Mouse (Mus musculus): ENCODE measurements at regions not wholly inside any gene's neighbourhood (a gene's known extent, or its start where the extent isn't known, plus 50 kb on each side); places are given as distances from the start of the nearest gene placed in this dataset.

DNA sequence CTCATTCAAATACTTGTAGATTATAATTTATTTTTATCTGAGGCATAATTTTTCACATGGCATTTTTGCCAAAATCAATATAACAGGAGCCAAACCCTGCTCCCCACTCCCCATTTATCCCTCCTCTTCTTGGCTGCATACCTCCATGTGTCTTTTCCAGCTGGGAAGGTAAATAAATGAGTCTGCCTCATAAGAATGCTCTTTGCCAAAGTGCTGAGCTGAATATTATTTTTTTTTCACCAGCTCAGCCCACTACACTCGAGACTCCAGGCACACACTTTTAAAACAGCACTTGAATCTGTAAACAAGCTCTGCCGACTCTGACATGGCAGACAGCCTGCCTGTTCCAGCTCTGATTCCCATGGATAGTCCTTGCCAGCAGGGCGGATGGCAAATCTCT, 346.6 kb upstream of the Mgmt start:
- H3K79me2 ChIP-seq (ENCODE audit: control insufficient read depth, insufficient read depth) = no peaks in the 10 kb centered on the region
- TF ChIP-seq SRF (IDR thresholded peaks at IDR 0.05; ENCODE audit: control insufficient read depth, insufficient read length, low read depth) (no peak), TCF12 (IDR thresholded peaks at IDR 0.05; ENCODE audit: insufficient read depth, poor library complexity, severe bottlenecking) (no peak), MAX (IDR thresholded peaks at IDR 0.05; ENCODE audit: low read depth) (no peak)
- H3K4me3 ChIP-seq = no peak overlapping the region

DNA sequence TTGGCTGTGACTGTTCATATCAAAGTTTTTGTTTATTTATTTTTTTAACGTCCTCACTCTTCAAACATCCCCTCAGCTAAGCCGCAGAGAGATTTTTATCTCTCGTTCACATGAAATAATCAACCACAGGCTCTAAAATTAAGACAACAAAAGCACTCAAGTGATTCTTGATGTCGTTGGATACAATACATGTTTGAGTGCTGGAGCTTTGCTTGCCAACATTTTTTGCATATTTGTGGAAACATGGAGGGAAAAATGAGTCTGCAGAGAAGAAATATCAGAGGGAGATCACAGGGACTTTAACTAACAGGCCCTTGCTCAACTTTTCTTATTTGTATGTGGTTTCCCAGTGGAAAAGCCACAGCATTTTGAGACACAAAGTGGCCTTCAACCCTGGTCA, 338.0 kb upstream of the Mgmt start:
- Histone ChIP-seq H3K4me3 (no peak overlapping the region), H3K79me2 (ENCODE audit: control insufficient read depth, insufficient read depth) (no peaks in the 10 kb centered on the region), H3K27me3 (ENCODE audit: control insufficient read depth, insufficient read depth, insufficient read length) (no peaks in the 10 kb centered on the region), H3K4me2 (ENCODE audit: low read depth) (no peak overlapping the region), H3K36me3 (ENCODE audit: control insufficient read depth, insufficient read depth) (no peaks in the 10 kb centered on the region), H3ac (ENCODE audit: control insufficient read depth, insufficient read length) (no peak overlapping the region)
- no peak for TF ChIP-seq E2F4 (IDR thresholded peaks at IDR 0.05; ENCODE audit: insufficient read depth)
- no peak for TF ChIP-seq USF1 (IDR thresholded peaks at IDR 0.05; ENCODE audit: low read depth)
- no peak for TF ChIP-seq REST (IDR thresholded peaks at IDR 0.05; ENCODE audit: insufficient read depth, insufficient read length)
- TF ChIP-seq POLR2AphosphoS2 (IDR thresholded peaks at IDR 0.05; ENCODE audit: insufficient read length, low read depth) = no peak
- TF ChIP-seq MYOD1 (IDR thresholded peaks at IDR 0.05; ENCODE audit: control insufficient read depth in 1 of 3, insufficient read length in 2 of 3, low read depth in 2 of 3) = no peak
- TF ChIP-seq TCF3 (IDR thresholded peaks at IDR 0.05; ENCODE audit: insufficient read length, low read depth) = no peak
- no peak for TF ChIP-seq MYOG (IDR thresholded peaks at IDR 0.05; ENCODE audit: control insufficient read depth in 1 of 3, insufficient read depth in 1 of 3, insufficient read length in 2 of 3, low read depth in 2 of 3)
- TF ChIP-seq POLR2A (IDR thresholded peaks at IDR 0.05; ENCODE audit: insufficient read length, low read depth) = no peak
- no peak for TF ChIP-seq SRF (IDR thresholded peaks at IDR 0.05; ENCODE audit: control insufficient read depth, insufficient read length, low read depth)

More for the DNA sequence above, 346.6 kb upstream of the Mgmt start:
- Histone ChIP-seq H3K36me3 (ENCODE audit: control insufficient read depth, insufficient read depth) (no peaks in the 10 kb centered on the region), H3ac (ENCODE audit: control insufficient read depth, insufficient read length) (no peak overlapping the region), H3K27me3 (ENCODE audit: control insufficient read depth, insufficient read depth, insufficient read length) (no peaks in the 10 kb centered on the region), H3K4me2 (ENCODE audit: low read depth) (no peak overlapping the region)

DNA sequence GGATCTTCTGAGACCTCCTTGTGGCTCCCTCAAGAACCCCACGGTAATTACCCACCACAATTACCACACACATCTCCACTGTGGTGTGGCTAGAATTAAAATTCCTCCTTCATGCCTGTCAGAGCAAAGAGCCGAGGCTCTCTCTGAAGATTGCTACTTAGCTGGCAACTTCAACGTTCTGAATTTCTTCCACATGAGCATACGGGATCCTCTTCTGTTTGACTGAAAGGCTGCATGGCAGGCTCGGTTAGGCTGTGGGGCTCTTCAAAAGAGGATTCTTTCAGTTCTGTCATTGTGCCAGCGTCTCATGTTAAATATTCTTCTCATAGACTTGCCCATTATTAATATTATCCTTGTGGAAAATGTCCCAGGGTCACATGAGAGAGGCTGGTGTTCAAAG, 334.9 kb upstream of the Mgmt start:
- no peaks in the 10 kb centered on the region for H3K27me3 ChIP-seq (ENCODE audit: control insufficient read depth, insufficient read depth, insufficient read length)
- H3ac ChIP-seq (ENCODE audit: control insufficient read depth, insufficient read length) = no peak overlapping the region
- H3K79me2 ChIP-seq (ENCODE audit: control insufficient read depth, insufficient read depth) = no peaks in the 10 kb centered on the region
- no peak overlapping the region for H3K4me2 ChIP-seq (ENCODE audit: low read depth)
- H3K36me3 ChIP-seq (ENCODE audit: control insufficient read depth, insufficient read depth) = no peaks in the 10 kb centered on the region
- H3K4me3 ChIP-seq = no peak overlapping the region
- TF ChIP-seq TCF3 (IDR thresholded peaks at IDR 0.05; ENCODE audit: insufficient read length, low read depth) = no peak
- no peak for TF ChIP-seq E2F4 (IDR thresholded peaks at IDR 0.05; ENCODE audit: insufficient read depth)
- TF ChIP-seq MAX (IDR thresholded peaks at IDR 0.05; ENCODE audit: low read depth) = no peak
- TF ChIP-seq SRF (IDR thresholded peaks at IDR 0.05; ENCODE audit: control insufficient read depth, insufficient read length, low read depth) = no peak
- TF ChIP-seq MYOD1 (IDR thresholded peaks at IDR 0.05; ENCODE audit: control insufficient read depth in 1 of 3, insufficient read length in 2 of 3, low read depth in 2 of 3) = no peak
- no peak for TF ChIP-seq MYOG (IDR thresholded peaks at IDR 0.05; ENCODE audit: control insufficient read depth in 1 of 3, insufficient read depth in 1 of 3, insufficient read length in 2 of 3, low read depth in 2 of 3)
- TF ChIP-seq POLR2A (IDR thresholded peaks at IDR 0.05; ENCODE audit: insufficient read length, low read depth) = no peak
- no peak for TF ChIP-seq REST (IDR thresholded peaks at IDR 0.05; ENCODE audit: insufficient read depth, insufficient read length)
- TF ChIP-seq POLR2AphosphoS2 (IDR thresholded peaks at IDR 0.05; ENCODE audit: insufficient read length, low read depth) = no peak
- no peak for TF ChIP-seq TCF12 (IDR thresholded peaks at IDR 0.05; ENCODE audit: insufficient read depth, poor library complexity, severe bottlenecking)
- TF ChIP-seq CEBPB (IDR thresholded peaks at IDR 0.05; ENCODE audit: insufficient read depth, poor library complexity, severe bottlenecking) = no peak

DNA sequence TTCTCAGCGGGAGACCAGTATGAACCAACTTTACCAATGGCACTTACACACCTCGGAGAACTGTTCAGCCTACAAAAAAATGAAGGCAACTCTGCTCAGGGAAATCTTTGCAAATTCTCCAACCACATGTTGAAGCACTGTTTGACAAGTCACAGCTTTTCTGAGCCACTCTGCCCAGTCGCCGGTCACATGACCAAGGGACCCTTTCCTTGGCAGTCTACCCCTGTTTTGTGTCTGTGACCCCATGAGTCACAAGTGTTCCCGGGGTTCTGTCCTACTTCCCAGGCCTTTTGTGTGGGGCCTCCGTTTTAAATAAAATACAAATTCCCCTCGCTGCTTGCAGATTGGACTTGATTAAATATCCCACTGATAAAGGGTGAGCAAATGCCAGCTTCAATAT, 323.5 kb upstream of the Mgmt start:
- no peak for TF ChIP-seq SRF (IDR thresholded peaks at IDR 0.05; ENCODE audit: control insufficient read depth, insufficient read length, low read depth)
- no peak for TF ChIP-seq MYOG (IDR thresholded peaks at IDR 0.05; ENCODE audit: control insufficient read depth in 1 of 3, insufficient read depth in 1 of 3, insufficient read length in 2 of 3, low read depth in 2 of 3)
- TF ChIP-seq E2F4 (IDR thresholded peaks at IDR 0.05; ENCODE audit: insufficient read depth) = no peak
- no peak for TF ChIP-seq MYOD1 (IDR thresholded peaks at IDR 0.05; ENCODE audit: control insufficient read depth in 1 of 3, insufficient read length in 2 of 3, low read depth in 2 of 3)
- no peak for TF ChIP-seq TCF12 (IDR thresholded peaks at IDR 0.05; ENCODE audit: insufficient read depth, poor library complexity, severe bottlenecking)
- TF ChIP-seq POLR2AphosphoS2 (IDR thresholded peaks at IDR 0.05; ENCODE audit: insufficient read length, low read depth) = no peak
- TF ChIP-seq MAX (IDR thresholded peaks at IDR 0.05; ENCODE audit: low read depth) = no peak
- no peak for TF ChIP-seq TCF3 (IDR thresholded peaks at IDR 0.05; ENCODE audit: insufficient read length, low read depth)
- TF ChIP-seq REST (IDR thresholded peaks at IDR 0.05; ENCODE audit: insufficient read depth, insufficient read length) = no peak
- no peak for TF ChIP-seq CEBPB (IDR thresholded peaks at IDR 0.05; ENCODE audit: insufficient read depth, poor library complexity, severe bottlenecking)
- TF ChIP-seq USF1 (IDR thresholded peaks at IDR 0.05; ENCODE audit: low read depth) = no peak
- no peak overlapping the region for H3ac ChIP-seq (ENCODE audit: control insufficient read depth, insufficient read length)
- no peak overlapping the region for H3K4me3 ChIP-seq
- no peaks in the 10 kb centered on the region for H3K36me3 ChIP-seq (ENCODE audit: control insufficient read depth, insufficient read depth)
- H3K4me2 ChIP-seq (ENCODE audit: low read depth) = no peak overlapping the region
- no peaks in the 10 kb centered on the region for H3K79me2 ChIP-seq (ENCODE audit: control insufficient read depth, insufficient read depth)
- no peaks in the 10 kb centered on the region for H3K27me3 ChIP-seq (ENCODE audit: control insufficient read depth, insufficient read depth, insufficient read length)

DNA sequence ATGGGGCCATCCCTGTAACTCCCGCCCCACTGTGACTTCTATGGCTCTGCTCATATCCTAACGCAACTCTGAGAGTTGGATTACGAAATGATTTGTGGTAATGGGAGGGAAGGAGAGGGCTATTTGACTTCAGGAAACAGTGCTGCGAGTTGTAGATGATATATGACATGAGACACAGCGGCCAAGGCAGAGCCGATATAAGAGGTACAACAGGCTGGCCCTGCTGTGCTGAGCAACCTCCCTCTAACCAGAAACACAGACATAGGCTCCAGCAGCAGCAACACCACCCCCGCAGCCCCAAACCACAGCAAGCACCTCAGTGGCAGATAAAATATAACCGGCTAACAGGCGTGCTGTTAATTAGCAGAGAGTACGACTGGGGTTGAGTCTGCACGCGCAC, 312.5 kb upstream of the Mgmt start:
- Histone ChIP-seq H3ac (ENCODE audit: control insufficient read depth, insufficient read length) (no peak overlapping the region), H3K36me3 (ENCODE audit: control insufficient read depth, insufficient read depth) (no peaks in the 10 kb centered on the region), H3K27me3 (ENCODE audit: control insufficient read depth, insufficient read depth, insufficient read length) (no peaks in the 10 kb centered on the region), H3K4me3 (no peak overlapping the region), H3K79me2 (ENCODE audit: control insufficient read depth, insufficient read depth) (no peaks in the 10 kb centered on the region), H3K4me2 (ENCODE audit: low read depth) (no peak overlapping the region)
- no peak for TF ChIP-seq REST (IDR thresholded peaks at IDR 0.05; ENCODE audit: insufficient read depth, insufficient read length)
- no peak for TF ChIP-seq POLR2AphosphoS2 (IDR thresholded peaks at IDR 0.05; ENCODE audit: insufficient read length, low read depth)
- no peak for TF ChIP-seq MYOG (IDR thresholded peaks at IDR 0.05; ENCODE audit: control insufficient read depth in 1 of 3, insufficient read depth in 1 of 3, insufficient read length in 2 of 3, low read depth in 2 of 3)
- TF ChIP-seq TCF12 (IDR thresholded peaks at IDR 0.05; ENCODE audit: insufficient read depth, poor library complexity, severe bottlenecking) = no peak
- TF ChIP-seq E2F4 (IDR thresholded peaks at IDR 0.05; ENCODE audit: insufficient read depth) = no peak

Data from myocyte (in vitro differentiated cells).